Mouse (Mus musculus): ENCODE measurements around the gene Fra10ac1.

Gene Fra10ac1

GRCm38 (mm10) chr19:38232087-38232486, 8.1 kb upstream of the Fra10ac1 start:
- DNase-seq (ENCODE audit: low read depth, low spot score): no peak

GRCm38 (mm10) chr19:38228699-38229098, 4.7 kb upstream of the Fra10ac1 start:
- no peak for DNase-seq (ENCODE audit: low read depth, low spot score)

DNA sequence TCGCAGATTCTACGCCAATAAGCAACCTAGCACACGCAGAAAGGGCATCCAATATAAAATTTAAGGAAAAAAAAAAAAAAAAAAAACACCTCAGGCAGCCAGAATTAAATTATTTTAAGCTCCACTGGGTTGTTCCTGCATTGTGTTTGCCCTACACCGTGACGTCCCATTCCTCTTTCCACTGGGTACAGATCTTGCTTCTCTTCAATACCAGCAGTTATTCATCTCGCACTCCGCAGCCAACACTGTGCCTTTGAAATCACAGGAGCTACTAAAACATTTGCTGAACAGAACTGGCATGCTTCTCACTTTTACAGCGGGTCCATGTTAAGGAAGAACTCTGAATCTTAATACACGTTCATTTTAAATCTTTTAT, 717 bp upstream of the Fra10ac1 start:
- DNase-seq (ENCODE audit: low read depth, low spot score): no peak

GRCm38 (mm10) chr19:38223356-38223904, 526 bp downstream of the Fra10ac1 start:
- no peak for DNase-seq (ENCODE audit: low read depth, low spot score)

- no peak for DNase-seq (ENCODE audit: low read depth, low spot score)
These were observed 6.3 kb downstream of the Fra10ac1 start for GRCm38 (mm10) chr19:38217696-38218095.

- no peak for DNase-seq (ENCODE audit: low read depth, low spot score)
These were observed 17.3 kb downstream of the Fra10ac1 start for GRCm38 (mm10) chr19:38206669-38207068.

- DNase-seq (ENCODE audit: low read depth, low spot score): no peak
These were observed 25.2 kb downstream of the Fra10ac1 start for GRCm38 (mm10) chr19:38198731-38199130.

GRCm38 (mm10) chr19:38195245-38195644, 28.7 kb downstream of the Fra10ac1 start:
- no peak for DNase-seq (ENCODE audit: low read depth, low spot score)

GRCm38 (mm10) chr19:38191446-38191845, 32.5 kb downstream of the Fra10ac1 start:
- no peak for DNase-seq (ENCODE audit: low read depth, low spot score)

DNA sequence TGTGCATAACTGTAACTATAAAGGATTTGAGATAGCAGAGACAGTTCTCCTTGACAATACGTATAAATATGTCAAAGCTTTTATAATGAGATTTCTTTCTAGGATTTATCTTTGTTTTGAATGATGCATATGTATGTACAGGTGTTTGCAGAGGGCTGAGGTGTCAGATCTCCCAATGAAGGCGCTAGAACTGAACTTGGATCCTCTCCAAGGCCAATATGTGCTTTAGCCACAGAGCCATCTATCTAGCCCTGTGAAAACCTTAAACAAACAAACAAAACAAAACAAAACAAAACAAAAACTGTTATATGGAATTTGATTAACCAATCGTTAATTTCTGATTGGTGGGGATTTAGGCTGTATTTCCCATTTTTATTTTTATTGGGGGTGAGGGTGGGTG, 33.4 kb downstream of the Fra10ac1 start:
- DNase-seq (ENCODE audit: low read depth, low spot score): no peak

DNA sequence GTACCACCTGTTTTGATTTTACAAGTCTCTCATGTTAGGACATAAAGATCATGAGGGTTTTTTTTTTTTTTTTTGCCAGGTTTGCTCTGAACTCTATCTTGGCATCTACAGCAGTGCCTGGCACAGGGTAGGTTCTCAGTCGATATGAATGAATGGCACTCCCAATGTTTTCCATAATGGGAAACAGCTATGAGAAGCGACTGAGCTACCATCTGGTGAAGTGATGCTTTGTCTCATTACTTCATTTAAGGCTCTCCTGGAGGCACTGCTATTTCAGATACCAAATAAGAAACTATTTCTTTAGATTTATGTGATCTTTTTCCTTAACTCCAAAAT, 36.6 kb downstream of the Fra10ac1 start:
- DNase-seq (ENCODE audit: low read depth, low spot score): no peak

DNA sequence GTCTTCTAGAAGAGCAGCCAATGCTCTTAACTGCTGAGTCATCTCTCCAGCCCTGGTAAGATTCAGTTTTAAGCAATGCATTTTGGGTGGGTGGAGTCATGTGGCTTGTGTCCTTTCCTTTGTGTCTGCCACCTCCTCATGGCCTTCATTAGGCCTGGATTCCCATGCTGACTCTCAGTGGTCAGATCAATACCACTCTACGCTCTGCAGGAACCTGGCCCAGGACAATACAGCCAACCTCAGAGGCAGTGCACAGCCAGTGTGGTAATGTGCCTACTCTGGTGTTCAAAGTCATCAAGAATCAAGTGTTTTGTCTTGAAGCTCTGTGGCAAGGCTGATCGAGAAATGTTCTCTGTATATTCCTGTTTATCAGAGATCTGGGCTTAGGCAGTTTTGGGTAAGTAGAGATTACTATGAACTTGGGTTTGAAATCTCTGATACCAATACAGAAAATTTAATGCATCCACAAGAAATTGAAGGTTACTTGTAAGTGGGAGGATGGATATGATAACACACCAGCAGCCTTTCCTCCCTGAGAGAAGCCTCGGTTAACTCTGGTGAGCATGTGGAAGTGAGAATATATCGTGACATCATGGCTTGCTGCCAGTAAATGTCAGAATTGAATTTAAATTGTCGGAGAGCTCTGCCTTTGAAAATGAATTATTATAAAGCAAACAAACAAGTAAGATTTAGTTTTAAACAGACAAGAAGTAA, 37.2 kb downstream of the Fra10ac1 start:
- DNase-seq (ENCODE audit: low read depth, low spot score): no peak

DNA sequence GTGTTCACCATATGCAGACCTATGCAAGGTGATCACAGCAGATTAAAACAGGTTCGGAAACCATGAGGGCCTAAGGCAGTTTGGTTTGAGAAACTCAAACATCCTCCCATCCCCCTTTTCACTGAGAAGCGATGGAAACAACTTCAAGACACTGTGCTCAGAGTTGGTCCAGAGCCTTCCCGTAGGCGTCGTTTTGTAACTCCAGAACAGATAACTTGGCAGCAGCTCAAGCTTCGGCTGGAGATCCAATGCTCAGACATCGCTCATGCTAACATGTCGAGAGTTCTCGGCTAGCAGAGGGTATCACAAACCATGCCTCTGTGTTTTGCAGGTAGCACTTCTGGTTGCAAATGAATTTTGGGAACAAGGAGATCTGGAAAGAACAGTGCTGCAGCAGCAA, 44.3 kb downstream of the Fra10ac1 start:
- no peak for DNase-seq (ENCODE audit: low read depth, low spot score)

DNA sequence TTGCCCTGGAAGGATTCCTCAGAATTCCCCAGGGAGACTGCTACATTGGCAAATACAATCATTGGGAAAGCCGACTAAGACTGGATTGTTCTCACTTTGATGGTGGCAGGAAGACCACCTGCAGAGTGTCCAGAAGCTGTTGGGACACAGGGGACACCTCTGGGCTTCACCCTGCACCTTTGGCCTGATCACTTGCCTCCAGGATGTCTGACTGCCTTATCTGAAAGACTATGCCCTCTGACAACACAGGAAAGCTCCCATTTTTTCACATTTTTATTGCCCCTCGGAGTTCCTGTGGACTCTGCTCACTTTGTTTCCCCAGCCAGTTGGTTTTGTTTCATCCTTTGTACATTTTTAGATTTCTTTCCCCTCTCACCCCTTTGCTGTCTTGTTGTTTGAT, 59.3 kb downstream of the Fra10ac1 start:
- DNase-seq (ENCODE audit: low read depth, low spot score): no peak

- no peak for DNase-seq (ENCODE audit: low read depth, low spot score)
These were observed 62.2 kb downstream of the Fra10ac1 start for GRCm38 (mm10) chr19:38161648-38162354.

GRCm38 (mm10) chr19:38156243-38156642, 67.7 kb downstream of the Fra10ac1 start:
- DNase-seq (ENCODE audit: low read depth, low spot score): no peak

- no peak for DNase-seq (ENCODE audit: low read depth, low spot score)
These were observed 80.2 kb downstream of the Fra10ac1 start for GRCm38 (mm10) chr19:38143540-38144271.
